Mouse (Mus musculus): ENCODE measurements at regions not wholly inside any gene's neighbourhood (a gene's known extent, or its start where the extent isn't known, plus 50 kb on each side); places are given as distances from the start of the nearest gene placed in this dataset.
"Not testable (repeated sequence)": the region's sequence is repeated elsewhere in the genome, so short reads cannot be mapped to it uniquely, and the experiment has no call there.

- no peaks in the 10 kb centered on the region for H3K27me3 ChIP-seq (replicated peaks; ENCODE audit: control insufficient read depth, insufficient read depth, low read length)
- no peak overlapping the region for H3K9ac ChIP-seq (ENCODE audit: low read depth, low read length)
- whole genome bisulfite sequencing: 83% methylated on average over 5 of the region's 5 CpGs
- H3K9me3 ChIP-seq (ENCODE audit: control insufficient read depth, low read length): no peaks in the 10 kb centered on the region
- H3K4me1 ChIP-seq (ENCODE audit: control insufficient read depth, insufficient read depth, low read depth, low read length): no peaks in the 10 kb centered on the region
- no peak overlapping the region for H3K4me3 ChIP-seq (ENCODE audit: low read length)
- ATAC-seq: no peak
- H3K4me2 ChIP-seq (ENCODE audit: low read length): no peak overlapping the region
- H3K27ac ChIP-seq (ENCODE audit: low read depth, low read length): no peak overlapping the region
- H3K36me3 ChIP-seq (ENCODE audit: control insufficient read depth, insufficient read depth, low read length): no peaks in the 10 kb centered on the region
These were observed 622.0 kb upstream of the Marcks start for GRCm38 (mm10) chr10:37760542-37761367.

GRCm38 (mm10) chr10:37741581-37741980 lies 602.9 kb upstream of the Marcks start:
- Histone ChIP-seq H3K9me3 (ENCODE audit: control insufficient read depth, low read length) (no peaks in the 10 kb centered on the region), H3K27me3 (replicated peaks; ENCODE audit: control insufficient read depth, insufficient read depth, low read length) (no peaks in the 10 kb centered on the region), H3K27ac (ENCODE audit: low read depth, low read length) (no peak overlapping the region), H3K4me2 (ENCODE audit: low read length) (no peak overlapping the region), H3K9ac (ENCODE audit: low read depth, low read length) (no peak overlapping the region), H3K36me3 (ENCODE audit: control insufficient read depth, insufficient read depth, low read length) (no peaks in the 10 kb centered on the region), H3K4me3 (ENCODE audit: low read length) (no peak overlapping the region), H3K4me1 (ENCODE audit: control insufficient read depth, insufficient read depth, low read depth, low read length) (no peaks in the 10 kb centered on the region)
- no peak for ATAC-seq
- 59% methylated on average over 2 of the region's 2 CpGs for WGBS

- H3K36me3 ChIP-seq (ENCODE audit: control insufficient read depth, insufficient read depth, low read length): no peaks in the 10 kb centered on the region
- no peaks in the 10 kb centered on the region for H3K4me1 ChIP-seq (ENCODE audit: control insufficient read depth, insufficient read depth, low read depth, low read length)
- no peaks in the 10 kb centered on the region for H3K27me3 ChIP-seq (replicated peaks; ENCODE audit: control insufficient read depth, insufficient read depth, low read length)
- no peak overlapping the region for H3K4me2 ChIP-seq (ENCODE audit: low read length)
- no peaks in the 10 kb centered on the region for H3K9me3 ChIP-seq (ENCODE audit: control insufficient read depth, low read length)
- no peak overlapping the region for H3K9ac ChIP-seq (ENCODE audit: low read depth, low read length)
- 76% methylated on average over 2 of the region's 2 CpGs for WGBS
- no peak overlapping the region for H3K27ac ChIP-seq (ENCODE audit: low read depth, low read length)
- ATAC-seq: no peak
- no peak overlapping the region for H3K4me3 ChIP-seq (ENCODE audit: low read length)
These were observed 600.3 kb upstream of the Marcks start for GRCm38 (mm10) chr10:37739024-37739423.

- Histone ChIP-seq H3K9me3 (ENCODE audit: control insufficient read depth, low read length) (no peaks in the 10 kb centered on the region), H3K4me1 (ENCODE audit: control insufficient read depth, insufficient read depth, low read depth, low read length) (no peaks in the 10 kb centered on the region), H3K4me2 (ENCODE audit: low read length) (no peak overlapping the region), H3K4me3 (ENCODE audit: low read length) (no peak overlapping the region), H3K9ac (ENCODE audit: low read depth, low read length) (no peak overlapping the region), H3K27me3 (replicated peaks; ENCODE audit: control insufficient read depth, insufficient read depth, low read length) (no peaks in the 10 kb centered on the region), H3K27ac (ENCODE audit: low read depth, low read length) (no peak overlapping the region), H3K36me3 (ENCODE audit: control insufficient read depth, insufficient read depth, low read length) (no peaks in the 10 kb centered on the region)
- peak; percentile 64 for ATAC-seq
- 77% methylated on average over 4 of the region's 4 CpGs for WGBS
These were observed 586.9 kb upstream of the Marcks start for GRCm38 (mm10) chr10:37725609-37726008.

GRCm38 (mm10) chr10:37724994-37725393 lies 586.3 kb upstream of the Marcks start:
- not testable (repeated sequence) for H3K27ac ChIP-seq (ENCODE audit: low read depth, low read length); H3K27me3 ChIP-seq (replicated peaks; ENCODE audit: control insufficient read depth, insufficient read depth, low read length); H3K4me3 ChIP-seq (ENCODE audit: low read length); H3K9me3 ChIP-seq (ENCODE audit: control insufficient read depth, low read length); H3K9ac ChIP-seq (ENCODE audit: low read depth, low read length); H3K4me1 ChIP-seq (ENCODE audit: control insufficient read depth, insufficient read depth, low read depth, low read length); H3K36me3 ChIP-seq (ENCODE audit: control insufficient read depth, insufficient read depth, low read length)
- H3K4me2 ChIP-seq (ENCODE audit: low read length): 0 out of 2 replicates have a peak overlapping the region, but pooled peaks have one; percentile 21
- ATAC-seq: peak; percentile 40; the same call in 1 of the 2 replicates
- WGBS: 70% methylated on average over 7 of the region's 7 CpGs

GRCm38 (mm10) chr10:37720748-37721147 lies 582.0 kb upstream of the Marcks start:
- ATAC-seq: no peak
- Histone ChIP-seq H3K4me3 (ENCODE audit: low read length) (no peak overlapping the region), H3K36me3 (ENCODE audit: control insufficient read depth, insufficient read depth, low read length) (no peaks in the 10 kb centered on the region), H3K9ac (ENCODE audit: low read depth, low read length) (no peak overlapping the region), H3K27ac (ENCODE audit: low read depth, low read length) (no peak overlapping the region), H3K9me3 (ENCODE audit: control insufficient read depth, low read length) (no peaks in the 10 kb centered on the region), H3K4me1 (ENCODE audit: control insufficient read depth, insufficient read depth, low read depth, low read length) (no peaks in the 10 kb centered on the region), H3K27me3 (replicated peaks; ENCODE audit: control insufficient read depth, insufficient read depth, low read length) (no peaks in the 10 kb centered on the region), H3K4me2 (ENCODE audit: low read length) (no peak overlapping the region)
- WGBS: 95% methylated on average over 2 of the region's 2 CpGs

GRCm38 (mm10) chr10:37716946-37717345 lies 578.2 kb upstream of the Marcks start:
- Histone ChIP-seq H3K4me1 (ENCODE audit: control insufficient read depth, insufficient read depth, low read depth, low read length) (no peaks in the 10 kb centered on the region), H3K4me2 (ENCODE audit: low read length) (no peak overlapping the region), H3K27me3 (replicated peaks; ENCODE audit: control insufficient read depth, insufficient read depth, low read length) (no peaks in the 10 kb centered on the region), H3K4me3 (ENCODE audit: low read length) (no peak overlapping the region), H3K36me3 (ENCODE audit: control insufficient read depth, insufficient read depth, low read length) (no peaks in the 10 kb centered on the region), H3K9ac (ENCODE audit: low read depth, low read length) (no peak overlapping the region), H3K27ac (ENCODE audit: low read depth, low read length) (no peak overlapping the region), H3K9me3 (ENCODE audit: control insufficient read depth, low read length) (no peaks in the 10 kb centered on the region)
- no peak for ATAC-seq

- H3K27me3 ChIP-seq (replicated peaks; ENCODE audit: control insufficient read depth, insufficient read depth, low read length): no peaks in the 10 kb centered on the region
- H3K27ac ChIP-seq (ENCODE audit: low read depth, low read length): no peak overlapping the region
- H3K4me1 ChIP-seq (ENCODE audit: control insufficient read depth, insufficient read depth, low read depth, low read length): no peaks in the 10 kb centered on the region
- H3K9me3 ChIP-seq (ENCODE audit: control insufficient read depth, low read length): no peaks in the 10 kb centered on the region
- H3K4me3 ChIP-seq (ENCODE audit: low read length): no peak overlapping the region
- ATAC-seq: no peak
- H3K4me2 ChIP-seq (ENCODE audit: low read length): no peak overlapping the region
- no peaks in the 10 kb centered on the region for H3K36me3 ChIP-seq (ENCODE audit: control insufficient read depth, insufficient read depth, low read length)
- no peak overlapping the region for H3K9ac ChIP-seq (ENCODE audit: low read depth, low read length)
These were observed 572.7 kb upstream of the Marcks start for GRCm38 (mm10) chr10:37711459-37711858.

GRCm38 (mm10) chr10:37694041-37694690 lies 555.4 kb upstream of the Marcks start:
- H3K4me1 ChIP-seq (ENCODE audit: control insufficient read depth, insufficient read depth, low read depth, low read length): peaks cover 5% of the 10 kb centered on the region
- H3K4me3 ChIP-seq (ENCODE audit: low read length): no peak overlapping the region
- H3K27ac ChIP-seq (ENCODE audit: low read depth, low read length): peak overlapping the region; percentile 23
- H3K9ac ChIP-seq (ENCODE audit: low read depth, low read length): no peak overlapping the region
- ATAC-seq: peak; percentile 67; the same call in 1 of the 2 replicates
- no peaks in the 10 kb centered on the region for H3K36me3 ChIP-seq (ENCODE audit: control insufficient read depth, insufficient read depth, low read length)
- H3K9me3 ChIP-seq (ENCODE audit: control insufficient read depth, low read length): no peaks in the 10 kb centered on the region
- 41% methylated on average over 7 of the region's 7 CpGs for WGBS
- 0 out of 2 replicates have a peak overlapping the region, but pooled peaks have one; percentile 15 for H3K4me2 ChIP-seq (ENCODE audit: low read length)
- no peaks in the 10 kb centered on the region for H3K27me3 ChIP-seq (replicated peaks; ENCODE audit: control insufficient read depth, insufficient read depth, low read length)
